Mouse (Mus musculus): ENCODE measurements around the gene Kcnt2.

Kcnt2 gene

DNA sequence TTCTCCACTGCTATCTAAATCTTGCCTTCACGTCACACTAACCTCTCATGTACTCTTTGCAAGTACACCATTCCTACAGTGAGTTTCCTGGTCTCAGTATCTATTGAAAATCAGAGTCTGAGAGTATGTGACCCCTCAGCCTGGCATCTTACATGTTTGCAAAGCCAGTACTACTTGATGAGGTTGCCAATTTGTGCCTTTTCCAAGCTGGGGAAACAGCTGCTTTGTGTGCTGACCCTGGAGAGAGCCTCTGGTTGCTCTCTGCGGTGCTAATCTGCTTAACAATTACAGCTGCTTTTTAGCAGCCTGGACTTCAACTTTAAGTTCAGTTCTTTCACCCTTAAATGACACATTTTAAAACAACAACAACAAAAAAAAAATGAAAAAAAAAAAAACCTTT, 133.6 kb downstream of the Kcnt2 start:
- no peak for DNase-seq

DNA sequence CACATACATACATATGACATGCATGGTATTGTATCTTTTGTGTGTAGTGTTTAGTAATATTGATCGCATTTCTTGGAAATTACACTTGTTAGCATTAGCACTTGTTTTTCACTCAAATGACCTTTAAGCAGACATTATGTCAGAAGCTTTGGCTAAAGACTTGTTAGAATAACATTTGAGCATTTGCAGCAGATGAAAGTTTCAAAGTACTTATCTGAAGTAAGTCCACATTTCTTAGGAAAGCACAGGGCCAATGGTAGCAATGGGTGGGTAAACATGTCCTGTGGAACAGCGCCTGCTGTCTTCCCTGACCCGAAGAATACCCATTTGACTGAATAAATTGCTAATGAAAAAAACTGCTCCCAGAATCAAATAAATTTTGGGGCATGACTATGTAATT, 135.1 kb downstream of the Kcnt2 start:
- DNase-seq: no peak

DNA sequence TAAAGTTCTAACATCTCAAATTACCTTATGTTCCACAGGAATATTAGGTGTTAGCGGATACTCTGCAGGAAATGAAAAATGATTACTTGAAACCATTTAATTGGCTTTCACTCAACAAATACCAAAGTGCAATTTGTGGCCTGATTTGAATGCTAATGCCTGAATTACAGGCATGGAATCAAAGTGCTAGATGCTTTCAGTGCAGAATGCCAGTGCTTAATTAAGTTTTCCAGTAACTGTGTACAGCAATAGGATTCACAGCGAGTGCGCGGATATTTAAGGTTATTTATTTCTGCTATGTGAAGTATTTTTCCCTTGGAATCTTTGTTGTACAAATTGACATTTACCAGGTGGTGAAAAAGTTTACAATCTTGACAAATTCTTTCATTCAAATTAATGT, 144.3 kb downstream of the Kcnt2 start:
- no peak for DNase-seq

DNA sequence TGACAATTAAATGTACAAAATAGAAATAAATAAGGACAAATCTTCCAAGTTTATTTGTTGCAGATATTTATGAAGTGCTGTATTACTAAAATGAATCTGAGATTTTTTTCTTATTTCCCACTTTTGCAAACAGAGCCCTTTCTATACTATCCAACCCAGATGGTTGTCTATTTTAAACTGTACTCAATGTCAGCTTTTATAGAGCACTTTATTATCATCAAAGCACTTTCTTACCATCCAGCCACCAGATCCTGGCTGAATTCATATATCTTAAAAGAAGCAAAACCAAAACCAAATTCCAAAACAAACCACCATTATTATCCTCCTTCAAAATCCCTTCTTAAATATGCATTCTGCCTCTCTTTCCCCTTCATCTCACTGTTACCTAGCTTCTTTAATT, 151.8 kb downstream of the Kcnt2 start:
- no peak for DNase-seq

DNA sequence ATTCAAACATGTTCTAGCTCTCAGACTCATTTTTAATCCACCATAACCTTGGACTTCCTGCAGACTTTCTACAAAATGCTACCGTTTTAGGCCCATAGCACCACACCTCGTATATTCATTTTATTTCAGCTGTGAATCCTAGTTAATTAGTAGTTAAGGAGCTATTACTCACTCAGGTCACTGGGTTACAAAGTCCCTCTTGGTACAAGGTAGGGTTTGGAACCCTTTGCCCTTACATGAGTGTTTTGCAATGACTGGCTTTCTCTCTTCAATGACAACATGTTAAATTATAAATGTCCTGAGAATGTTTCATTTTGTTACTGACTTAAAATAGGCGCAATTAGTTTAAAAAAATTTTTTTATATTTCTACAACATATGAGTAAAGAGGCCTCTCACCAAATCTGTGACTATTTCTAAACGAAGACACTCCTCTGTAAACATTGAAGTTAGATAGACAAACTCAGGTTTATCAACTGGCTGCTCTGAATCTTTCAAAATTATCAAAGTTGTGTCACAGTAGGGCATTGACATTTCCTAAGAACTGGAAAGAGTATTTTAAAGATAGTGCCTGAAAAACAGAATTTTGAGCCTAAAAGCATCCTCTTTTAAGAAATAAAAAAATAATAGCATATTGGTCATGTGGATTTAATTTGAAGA, 160.8 kb downstream of the Kcnt2 start:
- no peak for DNase-seq

DNA sequence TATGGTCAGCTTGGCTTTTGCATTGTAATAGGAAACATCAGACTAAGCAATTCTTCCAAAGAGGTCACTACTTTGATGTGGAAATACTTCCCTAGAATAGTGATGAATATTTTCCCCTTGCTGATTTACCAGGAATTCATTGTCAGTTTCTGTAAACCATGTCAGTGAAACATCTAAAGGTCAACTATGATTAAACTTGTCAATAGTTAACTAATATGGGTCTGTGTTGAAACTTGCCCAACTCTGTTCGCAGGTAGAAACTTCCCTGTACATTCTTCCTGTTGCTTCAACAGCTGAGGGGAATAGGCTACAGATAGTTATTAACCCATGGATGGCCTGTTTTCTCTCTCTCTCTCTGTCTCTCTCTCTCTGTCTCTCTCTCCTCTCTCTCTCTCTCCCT, 169.8 kb downstream of the Kcnt2 start:
- no peak for DNase-seq

DNA sequence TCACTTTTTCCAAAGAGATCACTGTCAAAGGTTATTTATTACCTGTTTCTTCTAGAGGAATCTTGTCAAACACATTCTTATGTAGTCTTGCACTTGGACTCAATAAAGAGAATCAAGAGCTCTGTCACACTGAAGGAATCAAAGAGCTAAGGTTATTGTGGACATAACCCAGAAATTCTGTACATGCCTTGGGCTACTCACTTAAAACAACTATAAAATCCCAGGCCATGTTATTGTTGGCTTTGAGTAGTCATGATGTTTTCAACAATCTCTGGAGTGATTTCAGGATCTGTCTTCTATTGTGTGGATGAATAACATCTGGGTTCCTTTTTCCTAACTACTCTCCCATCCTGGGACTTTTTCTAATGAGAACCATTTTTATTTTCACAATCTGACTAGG, 177.0 kb downstream of the Kcnt2 start:
- DNase-seq: no peak

DNA sequence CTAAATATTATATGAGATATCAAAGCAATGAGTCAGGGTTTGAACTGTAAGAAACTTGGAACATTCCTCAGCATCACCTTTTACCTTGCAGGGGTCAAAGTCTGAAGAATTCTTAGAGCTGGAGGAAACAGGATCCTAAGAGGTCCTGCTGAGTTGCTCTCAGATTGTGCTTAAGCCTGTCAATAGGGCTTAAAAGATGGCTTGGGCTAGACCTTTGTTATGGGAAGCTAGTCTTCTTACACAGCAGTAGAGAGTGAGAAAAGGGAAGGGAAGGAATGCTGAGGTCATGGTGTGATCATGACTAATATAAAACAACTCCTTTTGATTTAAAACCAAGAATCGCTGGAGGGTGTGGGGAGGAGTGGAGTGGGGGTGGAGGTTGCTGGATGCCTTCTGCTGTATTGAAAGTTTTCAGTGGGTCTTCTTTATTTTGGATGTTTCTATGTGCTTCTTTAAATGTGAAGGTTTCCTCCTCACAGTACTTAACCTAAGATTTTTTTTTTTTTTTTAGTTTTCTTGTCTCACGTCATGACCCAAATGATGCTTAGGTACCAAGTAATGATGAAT, 183.4 kb downstream of the Kcnt2 start:
- no peak for DNase-seq

DNA sequence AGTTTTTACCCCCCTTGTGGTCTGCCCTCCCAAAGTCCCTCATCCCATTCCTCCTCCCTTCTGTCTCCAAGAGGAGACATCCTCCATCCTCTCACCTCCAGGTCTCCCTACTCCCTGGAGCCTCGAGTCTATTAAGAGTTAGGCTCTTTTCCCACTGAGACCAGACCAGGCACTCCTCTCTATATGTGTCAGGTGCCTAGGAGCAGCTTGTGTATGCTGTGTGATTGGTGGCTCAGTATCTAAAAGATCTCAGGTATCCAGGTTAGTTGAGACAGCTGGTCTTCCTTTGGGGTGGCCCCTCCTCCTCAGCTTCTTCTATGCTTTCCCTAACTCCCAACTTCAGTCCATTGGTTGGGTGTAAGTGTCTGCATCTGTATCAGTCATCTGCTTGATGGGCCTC, 186.1 kb downstream of the Kcnt2 start:
- DNase-seq: no peak

DNA sequence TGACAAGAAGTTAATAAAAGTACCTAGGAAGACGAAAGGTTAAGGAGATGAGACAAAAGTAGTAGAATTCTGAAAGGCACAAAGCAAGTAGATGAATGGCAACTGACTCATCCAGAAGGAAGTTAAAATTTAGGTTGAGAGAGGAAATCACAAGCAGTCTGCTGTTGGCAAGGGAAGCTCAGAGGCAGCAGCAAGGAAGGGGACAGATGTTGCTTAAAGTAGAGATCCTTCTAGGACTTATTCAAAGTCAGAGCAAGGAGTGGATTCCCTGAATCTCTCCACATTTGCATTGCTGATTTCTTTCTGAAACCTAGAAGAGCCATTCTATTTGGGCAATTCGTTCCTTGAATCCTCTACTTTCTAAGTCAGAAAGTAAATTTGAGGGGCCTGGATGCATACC, 188.8 kb downstream of the Kcnt2 start:
- no peak for DNase-seq

DNA sequence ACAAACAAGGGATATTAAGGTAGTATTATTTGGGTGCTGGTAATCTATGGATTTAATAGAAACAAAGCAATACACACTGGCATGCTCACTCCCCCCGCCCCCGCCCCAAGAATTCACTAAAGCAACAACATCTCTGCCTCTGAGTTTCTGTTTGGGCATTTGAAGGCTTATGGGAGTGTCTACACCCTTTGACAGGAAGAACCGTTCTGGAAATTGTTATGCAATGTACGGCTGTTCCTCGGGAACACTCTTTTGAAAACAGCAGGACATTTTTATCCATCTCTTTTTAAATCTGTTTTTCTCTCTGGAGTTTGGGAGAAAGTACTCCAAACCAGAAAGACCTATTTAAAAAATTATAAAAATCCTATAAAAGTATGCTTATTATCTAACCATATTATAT, 192.2 kb downstream of the Kcnt2 start:
- DNase-seq: no peak

DNA sequence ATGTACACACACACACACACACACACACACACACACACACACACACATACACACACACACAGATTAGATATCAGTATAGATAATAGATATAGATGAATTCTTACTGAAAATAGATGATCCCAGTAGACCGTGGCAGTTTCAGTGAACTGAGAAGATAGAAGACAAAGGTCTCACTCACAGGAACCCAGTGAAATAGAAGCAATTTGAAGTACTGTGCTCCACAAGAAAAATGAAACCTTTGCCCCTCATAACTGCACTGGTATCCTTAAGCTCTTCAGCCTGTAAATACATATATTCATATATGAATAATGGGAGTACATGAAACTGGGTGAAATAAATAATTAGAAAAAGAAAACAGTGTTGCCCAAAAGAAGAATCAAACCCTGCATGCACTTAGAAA, 197.9 kb downstream of the Kcnt2 start:
- DNase-seq: no peak

DNA sequence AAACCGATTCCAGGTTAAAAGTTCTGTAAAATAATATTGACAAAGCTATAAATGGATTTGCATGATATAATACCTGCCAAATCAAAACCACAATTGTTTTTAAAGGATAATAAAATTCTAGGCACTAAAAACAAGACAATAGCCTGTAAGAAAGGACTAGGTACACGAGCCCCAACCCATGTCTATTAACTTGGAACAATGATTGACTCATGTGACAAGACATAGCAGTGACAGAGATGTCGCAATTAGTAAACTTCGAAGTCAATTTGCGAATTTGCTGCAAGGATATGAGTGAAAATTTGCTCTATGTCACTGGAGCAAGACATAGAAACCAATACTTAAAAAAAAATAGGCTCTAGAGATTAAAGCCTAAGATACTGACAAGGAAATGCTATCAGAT, 198.4 kb downstream of the Kcnt2 start:
- DNase-seq: no peak

DNA sequence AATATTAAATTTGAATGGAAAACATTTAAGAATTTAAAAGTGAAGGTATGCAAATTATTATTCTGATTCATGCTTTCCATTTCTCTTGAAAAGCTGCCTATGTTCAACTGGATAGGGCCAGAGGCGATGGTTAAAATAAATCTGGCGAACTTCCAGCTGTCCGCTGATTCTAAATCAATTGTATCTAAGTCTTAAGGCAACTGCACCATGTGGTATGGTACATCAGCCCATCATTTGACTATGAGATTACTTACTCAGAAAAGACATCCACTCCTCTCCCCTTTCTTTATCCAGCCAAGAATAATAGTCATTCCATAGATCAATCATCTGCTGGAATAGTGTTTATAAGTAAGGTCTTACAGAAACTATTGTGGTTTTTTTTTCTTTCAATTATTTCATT, 205.5 kb downstream of the Kcnt2 start:
- DNase-seq: no peak

DNA sequence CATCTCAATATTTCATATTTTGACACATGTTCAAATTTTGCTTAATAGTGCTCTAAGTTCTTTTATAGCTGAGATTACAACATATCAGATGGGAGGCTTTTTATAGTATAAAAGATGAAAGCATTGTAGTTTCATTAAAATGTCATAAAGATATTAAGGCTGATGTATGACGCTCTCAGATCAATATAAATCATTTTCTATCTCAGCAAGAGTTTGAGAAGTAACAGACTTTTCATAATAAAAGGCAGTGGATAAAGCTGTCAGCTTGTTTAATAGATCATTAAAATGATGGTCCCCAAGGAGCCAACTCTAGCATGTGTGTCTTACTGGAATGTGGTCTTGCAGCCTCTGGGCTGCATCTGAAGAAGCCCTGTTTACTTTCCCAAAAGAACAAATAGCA, 206.0 kb downstream of the Kcnt2 start:
- no peak for DNase-seq

DNA sequence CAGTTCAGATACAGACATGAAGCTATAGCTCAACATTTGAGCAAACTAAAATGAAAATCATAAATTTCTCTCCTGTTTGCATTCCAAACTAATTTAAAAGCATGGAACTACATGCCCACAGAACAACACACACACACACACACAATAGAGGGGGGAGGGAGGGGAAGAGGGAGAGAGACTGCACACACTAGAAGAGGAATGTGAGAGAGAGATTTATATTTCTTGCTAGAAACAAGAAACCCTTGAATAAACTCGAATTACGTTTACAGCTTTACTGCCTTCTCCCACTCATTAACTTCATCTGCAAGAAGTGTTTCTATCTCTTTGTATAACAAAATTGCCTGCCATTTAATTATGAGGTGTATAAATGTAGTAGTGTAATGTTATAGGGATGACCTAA, 209.9 kb downstream of the Kcnt2 start:
- DNase-seq: no peak

DNA sequence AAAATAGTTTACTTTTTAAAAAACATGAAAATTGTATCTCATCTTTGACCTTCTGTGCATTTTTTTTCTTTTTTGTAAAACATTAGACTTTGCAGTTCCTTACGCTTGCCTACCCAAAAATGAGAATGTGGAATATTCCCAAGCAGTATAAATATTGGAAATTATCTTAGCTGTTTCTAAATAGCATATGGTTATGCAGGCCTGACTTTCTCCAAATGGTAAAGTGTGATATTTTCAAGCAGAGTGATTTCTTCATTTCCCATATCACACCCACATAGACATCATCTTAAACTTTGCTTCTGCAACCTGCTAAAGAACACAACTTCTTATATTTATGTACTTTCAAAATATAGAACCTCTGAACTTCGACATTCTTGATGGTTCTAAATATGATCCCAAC, 210.9 kb downstream of the Kcnt2 start:
- DNase-seq: no peak

DNA sequence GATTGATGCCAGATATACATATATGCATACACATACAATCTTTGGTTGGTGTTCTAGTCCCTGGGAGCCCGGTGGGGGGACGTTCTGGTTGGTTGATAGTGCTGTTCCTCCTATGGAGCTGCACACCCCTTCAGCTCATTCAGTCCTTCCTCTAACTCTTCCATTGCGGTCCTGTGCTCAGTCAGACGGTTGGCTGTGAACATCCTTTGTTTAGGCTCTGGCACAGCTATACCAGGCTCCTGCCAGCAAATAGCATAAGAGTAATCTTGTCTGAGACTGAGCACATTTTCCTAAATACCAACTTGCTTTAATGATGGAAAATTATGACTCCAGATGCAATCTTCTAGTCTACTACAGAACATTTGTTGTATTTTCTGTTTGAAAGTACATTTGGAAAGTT, 222.4 kb downstream of the Kcnt2 start:
- no peak for DNase-seq

DNA sequence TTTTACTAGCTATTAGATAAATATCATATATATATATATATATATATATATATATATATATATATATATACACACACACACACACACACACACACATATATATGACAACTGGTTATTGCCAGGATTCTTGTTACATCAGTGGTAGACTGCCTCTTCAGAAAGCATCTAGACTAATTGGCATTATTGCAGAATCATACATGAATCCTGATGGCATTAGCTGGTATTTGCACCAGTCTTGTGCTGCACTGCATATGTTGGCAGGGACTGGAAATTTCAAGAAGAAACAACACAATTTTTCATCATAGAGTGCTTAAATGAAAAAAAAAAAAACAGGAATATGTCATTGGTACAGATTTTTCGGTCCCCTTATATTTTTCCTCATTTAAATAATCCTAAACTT, 223.6 kb downstream of the Kcnt2 start:
- no peak for DNase-seq

DNA sequence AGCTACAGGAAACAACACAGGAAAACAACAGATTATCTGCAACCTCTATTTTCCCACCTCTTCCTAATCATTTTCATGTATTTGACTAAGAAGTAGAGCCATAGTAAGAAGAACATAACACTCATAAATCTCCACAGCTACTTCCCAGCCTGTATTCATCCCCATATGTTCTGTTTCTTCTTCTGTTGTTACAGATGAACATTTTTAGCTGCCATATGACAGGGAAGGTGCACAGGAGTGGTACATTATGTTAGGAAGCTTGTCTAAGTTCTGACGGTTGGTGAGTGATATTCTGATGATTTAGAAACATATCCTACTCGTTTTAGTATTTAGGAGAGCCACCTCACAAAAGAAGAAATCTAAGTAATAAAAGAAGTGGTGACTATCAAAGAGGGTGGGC, 231.0 kb downstream of the Kcnt2 start:
- no peak for DNase-seq

DNA sequence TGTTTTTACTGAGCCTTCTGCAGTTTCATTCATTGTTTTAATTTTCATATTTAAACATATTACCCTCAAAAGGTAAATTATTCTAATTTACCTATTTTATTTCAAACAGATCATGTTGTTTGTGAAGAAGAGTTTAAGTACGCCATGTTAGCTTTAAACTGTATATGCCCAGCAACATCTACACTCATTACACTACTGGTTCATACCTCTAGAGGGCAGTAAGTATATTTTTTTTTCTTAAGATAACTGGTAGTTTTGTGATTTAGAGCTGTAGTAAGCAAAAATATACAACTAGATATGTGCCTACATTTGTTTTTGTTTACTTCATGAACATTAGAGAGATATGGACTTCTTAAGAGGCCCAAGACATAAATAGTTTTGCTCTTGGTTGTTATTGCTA, 238.1 kb downstream of the Kcnt2 start:
- DNase-seq: no peak

DNA sequence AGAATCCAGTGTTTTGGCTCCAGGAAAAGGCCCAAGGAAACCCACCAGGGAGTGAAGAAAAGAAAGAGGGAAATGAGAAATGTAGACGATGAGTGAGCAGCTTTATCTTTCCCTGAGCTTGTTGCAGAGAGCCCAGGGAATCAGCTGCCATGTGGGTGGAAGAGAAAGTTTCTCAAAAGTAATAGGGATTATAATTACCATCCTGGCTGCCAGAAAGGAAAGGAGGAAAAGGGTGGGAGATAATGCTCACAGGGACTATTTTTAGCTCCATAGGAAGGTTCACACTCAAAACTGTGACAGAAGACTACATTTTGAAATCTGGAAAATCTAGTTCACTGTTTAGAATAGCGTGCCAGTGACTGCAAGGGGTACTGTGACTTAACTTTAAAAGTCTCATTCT, 243.9 kb downstream of the Kcnt2 start:
- no peak for DNase-seq

DNA sequence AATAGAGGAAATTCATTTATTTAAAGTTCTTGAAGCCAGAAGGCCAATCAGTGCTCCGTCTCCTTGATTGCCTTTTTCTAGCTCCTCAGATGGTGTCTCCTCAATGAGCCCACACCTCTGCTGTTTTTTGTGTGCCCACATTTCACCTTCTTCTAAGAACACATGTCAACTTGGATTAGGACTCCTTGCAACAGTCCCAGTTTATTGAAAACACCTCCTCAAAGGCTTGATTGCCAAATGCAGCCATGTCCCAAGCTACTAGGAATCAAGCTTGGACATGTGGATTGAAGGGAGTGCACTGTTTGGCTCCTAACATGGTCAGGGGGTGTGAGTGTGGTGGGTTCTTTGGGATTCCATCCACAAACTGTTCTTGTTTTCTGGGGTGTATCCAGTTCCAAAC, 245.4 kb downstream of the Kcnt2 start:
- DNase-seq: no peak

DNA sequence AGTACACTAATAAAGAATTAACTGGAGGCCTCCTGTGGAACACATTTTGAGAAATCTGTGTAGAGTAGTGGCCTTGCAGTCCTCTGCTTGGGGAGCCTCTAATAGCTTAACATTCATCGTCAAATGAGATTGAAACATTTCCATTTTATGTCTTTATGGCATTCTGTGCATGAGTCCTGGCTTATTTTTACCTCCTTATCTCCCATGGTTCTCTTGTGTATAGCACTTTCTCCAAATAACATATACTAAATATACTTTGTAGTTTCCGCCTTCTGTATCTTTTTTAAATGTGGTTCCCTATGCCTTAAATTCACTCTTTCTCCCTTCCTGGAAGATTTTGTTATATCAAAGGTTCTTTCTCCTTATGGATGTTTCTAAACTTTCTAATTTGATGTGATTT, 246.3 kb downstream of the Kcnt2 start:
- DNase-seq: no peak

DNA sequence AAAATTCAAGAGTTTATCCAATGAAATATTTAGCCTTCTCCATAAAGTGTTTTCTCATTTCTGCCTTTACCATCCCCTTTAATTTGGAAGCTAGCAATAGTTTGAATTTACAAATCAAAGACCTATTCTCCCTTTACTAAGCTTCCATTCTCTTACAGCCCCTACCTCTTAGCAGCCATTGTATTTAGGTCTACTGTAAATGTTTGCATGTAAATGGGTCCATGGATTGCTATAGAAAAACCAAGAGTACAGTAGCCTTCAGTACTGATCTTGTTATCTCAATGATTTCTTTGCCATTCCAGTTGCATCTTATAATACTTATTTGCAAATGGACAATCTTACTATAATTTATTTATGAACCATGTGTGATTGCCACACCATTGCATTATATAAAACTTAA, 267.5 kb downstream of the Kcnt2 start:
- no peak for DNase-seq

Measured in thymus, postnatal 25 days (tissue).